Comparison of ENCODE assay signal across 26 mouse cellular contexts in genomic region chr7:79398426-79398825, GRCm38 (mm10). TPM values are rescaled to one million over a fixed set of nuclear protein-coding genes. Genes with fewer than 3 reads are reported as not detected.
A peak's percentile ranks its signal among the peaks of the same experiment; 100 is the strongest.
DNase-seq lines count a peak whose midpoint lies in the region; ATAC-seq and TF ChIP-seq lines count a peak whose summit lies in the region.
"Had no signal": no experiment of that assay in that cellular context is flagged by ENCODE, and none has a peak within 500 bp of the region (broad histone marks: within the 10 kb centered on the region; RNA-seq: fewer than 3 reads in every experiment).

No protein-coding gene starts in this region.

- 63% methylated on average over 8 of the region's 8 CpGs for WGBS in intestine, embryonic 15.5 days
- 41% methylated on average over 8 of the region's 8 CpGs for WGBS in intestine, postnatal 0 days
- 60% methylated on average over 8 of the region's 8 CpGs for WGBS in stomach, embryonic 16.5 days

- no peak overlapping the region for H3K27ac ChIP-seq in intestine, embryonic 15.5 days
- no peak overlapping the region for H3K27ac ChIP-seq in intestine, postnatal 0 days (ENCODE audit: low read depth, low read length)
- no peak overlapping the region for H3K27ac ChIP-seq in stomach, embryonic 16.5 days (ENCODE audit: low read length)
- H3K27ac ChIP-seq: embryonic facial prominence, embryonic 12.5 days; embryonic facial prominence, embryonic 15.5 days; forebrain, embryonic 15.5 days; heart, adult 2 months; hindbrain, embryonic 12.5 days; hindbrain, embryonic 15.5 days had no signal

- no peak overlapping the region for H3K4me2 ChIP-seq in intestine, embryonic 15.5 days (replicated peaks)
- H3K4me2 ChIP-seq in intestine, postnatal 0 days (replicated peaks; ENCODE audit: low read depth): no peak overlapping the region
- no peak overlapping the region for H3K4me2 ChIP-seq in stomach, embryonic 16.5 days (ENCODE audit: low read depth, low read length)
- H3K4me2 ChIP-seq: embryonic facial prominence, embryonic 12.5 days; embryonic facial prominence, embryonic 15.5 days; forebrain, embryonic 15.5 days; heart, embryonic 11.5 days; hindbrain, embryonic 12.5 days; hindbrain, embryonic 15.5 days had no signal

- no peaks in the 10 kb centered on the region for H3K9me3 ChIP-seq in intestine, embryonic 15.5 days
- no peaks in the 10 kb centered on the region for H3K9me3 ChIP-seq in intestine, postnatal 0 days (ENCODE audit: control insufficient read depth)
- no peaks in the 10 kb centered on the region for H3K9me3 ChIP-seq in stomach, embryonic 16.5 days (replicated peaks; ENCODE audit: control insufficient read depth, low read length)
- H3K9me3 ChIP-seq: embryonic facial prominence, embryonic 12.5 days; embryonic facial prominence, embryonic 15.5 days; forebrain, embryonic 15.5 days; G1E; hindbrain, embryonic 12.5 days; hindbrain, embryonic 15.5 days had no signal

- no peaks in the 10 kb centered on the region; the same call in 1 of the 2 replicates for H3K4me1 ChIP-seq in intestine, embryonic 15.5 days (replicated peaks)
- H3K4me1 ChIP-seq in intestine, postnatal 0 days (replicated peaks; ENCODE audit: control insufficient read depth, insufficient read depth, low read length): no peaks in the 10 kb centered on the region
- no peaks in the 10 kb centered on the region for H3K4me1 ChIP-seq in stomach, embryonic 16.5 days (ENCODE audit: control insufficient read depth, insufficient read depth, low read length)
- H3K4me1 ChIP-seq: embryonic facial prominence, embryonic 12.5 days; embryonic facial prominence, embryonic 15.5 days; forebrain, embryonic 15.5 days; hindbrain, embryonic 12.5 days; hindbrain, embryonic 15.5 days had no signal

- no peak for TF ChIP-seq CTCF in intestine, postnatal 0 days (IDR thresholded peaks at IDR 0.05; ENCODE audit: low read depth)

- no peaks in the 10 kb centered on the region for H3K36me3 ChIP-seq in intestine, embryonic 15.5 days
- H3K36me3 ChIP-seq in intestine, postnatal 0 days (ENCODE audit: control insufficient read depth, insufficient read depth): no peaks in the 10 kb centered on the region
- H3K36me3 ChIP-seq in stomach, embryonic 16.5 days (ENCODE audit: control insufficient read depth, insufficient read depth, low read length): no peaks in the 10 kb centered on the region
- H3K36me3 ChIP-seq: embryonic facial prominence, embryonic 12.5 days; embryonic facial prominence, embryonic 15.5 days; forebrain, embryonic 15.5 days; hindbrain, embryonic 12.5 days; hindbrain, embryonic 15.5 days had no signal

- ATAC-seq in intestine, embryonic 15.5 days: peak; percentile 32; the same call in 1 of the 2 replicates
- ATAC-seq in intestine, postnatal 0 days: no peak
- peak; percentile 59; the same call in 1 of the 2 replicates for ATAC-seq in stomach, embryonic 16.5 days (ENCODE audit: insufficient read depth, low FRiP score)
- ATAC-seq: activated CD4-positive, CD25-positive, alpha-beta regulatory T cell, adult 4 months; forebrain, embryonic 15.5 days; Patski had no signal

- H3K27me3 ChIP-seq in intestine, embryonic 15.5 days (replicated peaks): no peaks in the 10 kb centered on the region
- H3K27me3 ChIP-seq in intestine, postnatal 0 days (replicated peaks; ENCODE audit: control insufficient read depth, insufficient read depth, low read length): no peaks in the 10 kb centered on the region
- H3K27me3 ChIP-seq in stomach, embryonic 16.5 days (ENCODE audit: control insufficient read depth, insufficient read depth, low read length): no peaks in the 10 kb centered on the region
- H3K27me3 ChIP-seq: embryonic facial prominence, embryonic 12.5 days; embryonic facial prominence, embryonic 15.5 days; forebrain, embryonic 15.5 days; hindbrain, embryonic 12.5 days; hindbrain, embryonic 15.5 days; Patski had no signal

- H3K4me3 ChIP-seq in intestine, embryonic 15.5 days (replicated peaks): no peak overlapping the region
- no peak overlapping the region for H3K4me3 ChIP-seq in intestine, postnatal 0 days (ENCODE audit: low read depth, low read length)
- no peak overlapping the region for H3K4me3 ChIP-seq in stomach, embryonic 16.5 days (replicated peaks; ENCODE audit: low read length)
- H3K4me3 ChIP-seq: embryonic facial prominence, embryonic 12.5 days; embryonic facial prominence, embryonic 15.5 days; forebrain, embryonic 15.5 days; heart, adult 2 months; hindbrain, embryonic 12.5 days; hindbrain, embryonic 15.5 days had no signal

- H3K9ac ChIP-seq in intestine, embryonic 15.5 days: no peak overlapping the region
- H3K9ac ChIP-seq in intestine, postnatal 0 days (ENCODE audit: low read depth, low read length): no peak overlapping the region
- no peak overlapping the region for H3K9ac ChIP-seq in stomach, embryonic 16.5 days (ENCODE audit: low read length)
- H3K9ac ChIP-seq: embryonic facial prominence, embryonic 12.5 days; embryonic facial prominence, embryonic 15.5 days; forebrain, embryonic 15.5 days; hindbrain, embryonic 12.5 days; hindbrain, embryonic 15.5 days had no signal

- DNase-seq in ES-CJ7 (ENCODE audit: low read depth, low spot score) (peak; percentile 90), ZHBTc4 (ENCODE audit: low read depth, low spot score) (peak; percentile 92)
- no peak for DNase-seq in spleen, postnatal 36 days (ENCODE audit: low spot score in 2 of 2)
- DNase-seq in heart, adult 9 months (ENCODE audit: low spot score in 2 of 2): no peak
- no peak for DNase-seq in cerebellum, adult 11-12 months
- DNase-seq: adrenal gland, postnatal 10 days; adrenal gland, postnatal 36 days; cerebellum, adult 2 months; cerebellum, adult 9-11 months; cerebellum, postnatal 25 days; gastrocnemius, postnatal 25 days; heart, adult 2 months had no signal

RNA-seq across cellular contexts. Expression of gene Fanci, which starts 6.7 kb away (rescaled TPM):
- 7.9 and 8.6 TPM in 2 replicates for polyA plus RNA-seq in intestine, embryonic 15.5 days (2015; fragmentation: Nextera tagmentation; extraction: Ambion mirVana)
- 1.2 TPM in 2 replicates for polyA plus RNA-seq in intestine, postnatal 0 days (2015; fragmentation: Nextera tagmentation; extraction: Ambion mirVana)
- polyA plus RNA-seq in stomach, embryonic 16.5 days (2015; fragmentation: Nextera tagmentation; extraction: Ambion mirVana): 8.5 and 9.0 TPM in 2 replicates

RNA-seq across cellular contexts. Expression of gene Rlbp1, which starts 11.6 kb away (rescaled TPM):
- polyA plus RNA-seq in intestine, embryonic 15.5 days (2015; fragmentation: Nextera tagmentation; extraction: Ambion mirVana): 0.24 and 0.29 TPM in 2 replicates
- 0.20 and 0.37 TPM in 2 replicates for polyA plus RNA-seq in intestine, postnatal 0 days (2015; fragmentation: Nextera tagmentation; extraction: Ambion mirVana)
- 0.44 and 0.75 TPM in 2 replicates for polyA plus RNA-seq in stomach, embryonic 16.5 days (2015; fragmentation: Nextera tagmentation; extraction: Ambion mirVana)
- polyA plus RNA-seq: G1E; heart, adult 2 months; heart, embryonic 14.5 days; heart, postnatal 0 days; Patski had no signal

Comparison
In these comparisons a context has a peak if more than half of its experiments do, and no peak if none do; other contexts are left out.
1. DNase-seq: peak in ES-CJ7 (single experiment) and ZHBTc4 (single experiment); none in spleen, postnatal 36 days (0 of 2), heart, adult 9 months (0 of 2) and cerebellum, adult 11-12 months (single experiment).